Mouse (Mus musculus) lung, embryonic 14.5 days (tissue): ENCODE measurements at regions not wholly inside any gene's neighbourhood (a gene's known extent, or its start where the extent isn't known, plus 50 kb on each side); places are given as distances from the start of the nearest gene placed in this dataset.
A peak's percentile ranks its signal among the peaks of the same experiment; 100 is the strongest.

Experiments
- ATAC-seq: fragments of 200-750 bp; cut with Nextera tagmentation; 2 replicates; pipeline ENCODE4 v1.8.0; 2017; ENCODE audit warnings: mild to moderate bottlenecking, moderate TSS enrichment, moderate library complexity; ENCODE audit not compliant: insufficient read depth
- DNase-seq: peaks from one replicate; pipeline ENCODE4 v3.0.0-alpha.2; 2015
- H3K27ac ChIP-seq: fragments of 300-500 bp; sonication (generic); 2 replicates; pipeline ENCODE4 v1.5.1; 2014; ENCODE audit warnings: low read depth, mild to moderate bottlenecking, moderate library complexity
- H3K27me3 ChIP-seq: fragments of 300-500 bp; sonication (generic); 2 replicates; pipeline ENCODE4 v1.6.1; 2014; ENCODE audit warnings: low read length, control low read depth; ENCODE audit not compliant: insufficient read depth
- H3K36me3 ChIP-seq: fragments of 300-500 bp; sonication (generic); 2 replicates; pipeline ENCODE4 v1.6.1; 2014; ENCODE audit warnings: control low read depth; ENCODE audit not compliant: insufficient read depth
- H3K4me1 ChIP-seq: fragments of 300-500 bp; sonication (generic); 2 replicates; pipeline ENCODE4 v1.6.1; 2014; ENCODE audit warnings: antibody characterized with exemption, control low read depth; ENCODE audit not compliant: insufficient read depth
- H3K4me2 ChIP-seq: fragments of 300-500 bp; sonication (generic); 2 replicates; pipeline ENCODE4 v1.6.1; 2014; ENCODE audit warnings: mild to moderate bottlenecking
- H3K4me3 ChIP-seq: fragments of 300-500 bp; sonication (generic); 2 replicates; pipeline ENCODE4 v1.5.1; 2014; ENCODE audit warnings: low read depth, low read length
- H3K9ac ChIP-seq: fragments of 300-500 bp; sonication (generic); 2 replicates; pipeline ENCODE4 v1.6.1; 2014
- H3K9me3 ChIP-seq: fragments of 300-500 bp; sonication (generic); 2 replicates; pipeline ENCODE4 v1.6.1; 2016; ENCODE audit warnings: low read depth, low read length, control low read depth
- CTCF ChIP-seq: IDR thresholded peaks from 2 replicates; pipeline ENCODE4 v1.5.1; 2016; ENCODE audit warnings: antibody characterized with exemption, low read depth
- WGBS: fragments of 180-500 bp; shearing (Covaris S2); extraction: QIAGEN DNeasy Blood & Tissue Kit; methylation state at CpG from one replicate; pipeline ENCODE4 v1.1.7; 2014; 5-methylcytosine and 5-hydroxymethylcytosine counted together

- ATAC-seq (no peak), DNase-seq (no peak)
- no peak overlapping the region for H3K4me3 ChIP-seq
- H3K27ac ChIP-seq, result no peak overlapping the region
- TF ChIP-seq CTCF, result 0 out of 2 replicates have a peak, but pooled peaks have one; percentile 4
- no peak overlapping the region for H3K4me2 ChIP-seq
- H3K9ac ChIP-seq, result no peak overlapping the region
- H3K27me3 ChIP-seq, result no peaks in the 10 kb centered on the region
- 81% methylated on average over 4 of the region's 4 CpGs for WGBS
- no peaks in the 10 kb centered on the region for H3K36me3 ChIP-seq
- H3K4me1 ChIP-seq, result no peaks in the 10 kb centered on the region
- no peaks in the 10 kb centered on the region for H3K9me3 ChIP-seq
Observed at GRCm38 (mm10) chr4:131135841-131136240, 191.7 kb downstream of the Matn1 start.

GRCm38 (mm10) chr4:131138891-131139290 is 194.7 kb downstream of the Matn1 start:
- no peaks in the 10 kb centered on the region for H3K4me1 ChIP-seq
- 79% methylated on average over 13 of the region's 13 CpGs for WGBS
- H3K4me2 ChIP-seq, result no peak overlapping the region
- H3K27ac ChIP-seq, result no peak overlapping the region
- H3K27me3 ChIP-seq, result no peaks in the 10 kb centered on the region
- ATAC-seq, result no peak
- no peaks in the 10 kb centered on the region for H3K9me3 ChIP-seq
- DNase-seq, result no peak
- no peak overlapping the region for H3K4me3 ChIP-seq
- no peak for TF ChIP-seq CTCF
- no peaks in the 10 kb centered on the region for H3K36me3 ChIP-seq
- no peak overlapping the region for H3K9ac ChIP-seq

DNA sequence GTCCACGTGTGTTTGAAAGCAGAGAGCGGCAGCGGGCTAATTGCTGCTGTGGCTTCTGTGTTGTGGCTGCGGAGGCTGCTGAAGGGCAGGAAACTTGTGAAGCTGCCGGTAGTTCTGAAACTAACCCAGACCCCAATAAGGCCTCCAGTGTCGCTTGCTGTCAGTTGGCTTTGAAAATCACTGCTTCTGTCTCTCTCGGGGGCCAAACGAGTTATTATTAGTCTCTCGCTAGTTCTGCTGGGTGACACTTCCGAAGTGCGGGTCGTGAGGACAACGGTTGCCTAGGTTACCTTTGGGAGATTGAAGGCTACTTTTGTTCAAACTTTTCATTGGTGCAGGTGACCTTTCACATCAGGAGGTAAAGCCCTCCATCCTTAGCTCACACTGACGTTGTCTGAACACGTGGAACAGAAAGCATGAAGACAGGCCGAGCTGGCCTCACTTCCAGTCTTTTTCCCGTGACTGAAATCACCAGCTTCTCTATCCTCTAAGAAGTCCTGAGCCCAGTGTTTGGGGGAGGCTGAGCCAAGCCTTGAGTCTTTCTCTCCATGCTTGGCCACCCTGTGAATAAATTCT is 197.8 kb downstream of the Matn1 start:
- H3K27me3 ChIP-seq, result no peaks in the 10 kb centered on the region
- no peak overlapping the region for H3K27ac ChIP-seq
- ATAC-seq, result no peak
- no peak for DNase-seq
- H3K36me3 ChIP-seq, result no peaks in the 10 kb centered on the region
- no peak for TF ChIP-seq CTCF
- no peak overlapping the region for H3K4me3 ChIP-seq
- 76% methylated on average over 17 of the region's 17 CpGs for WGBS
- H3K9me3 ChIP-seq, result no peaks in the 10 kb centered on the region
- no peak overlapping the region for H3K4me2 ChIP-seq
- H3K9ac ChIP-seq, result no peak overlapping the region
- no peaks in the 10 kb centered on the region for H3K4me1 ChIP-seq

GRCm38 (mm10) chr4:131145507-131145906 is 201.3 kb downstream of the Matn1 start:
- no peaks in the 10 kb centered on the region for H3K4me1 ChIP-seq
- no peak for DNase-seq
- no peak overlapping the region for H3K4me2 ChIP-seq
- H3K9ac ChIP-seq, result no peak overlapping the region
- H3K4me3 ChIP-seq, result no peak overlapping the region
- H3K36me3 ChIP-seq, result no peaks in the 10 kb centered on the region
- no peak for ATAC-seq
- no peaks in the 10 kb centered on the region for H3K27me3 ChIP-seq
- WGBS, result 58% methylated on average over 1 of the region's 1 CpGs
- no peaks in the 10 kb centered on the region for H3K9me3 ChIP-seq
- H3K27ac ChIP-seq, result no peak overlapping the region
- peak; percentile 59 for TF ChIP-seq CTCF

DNA sequence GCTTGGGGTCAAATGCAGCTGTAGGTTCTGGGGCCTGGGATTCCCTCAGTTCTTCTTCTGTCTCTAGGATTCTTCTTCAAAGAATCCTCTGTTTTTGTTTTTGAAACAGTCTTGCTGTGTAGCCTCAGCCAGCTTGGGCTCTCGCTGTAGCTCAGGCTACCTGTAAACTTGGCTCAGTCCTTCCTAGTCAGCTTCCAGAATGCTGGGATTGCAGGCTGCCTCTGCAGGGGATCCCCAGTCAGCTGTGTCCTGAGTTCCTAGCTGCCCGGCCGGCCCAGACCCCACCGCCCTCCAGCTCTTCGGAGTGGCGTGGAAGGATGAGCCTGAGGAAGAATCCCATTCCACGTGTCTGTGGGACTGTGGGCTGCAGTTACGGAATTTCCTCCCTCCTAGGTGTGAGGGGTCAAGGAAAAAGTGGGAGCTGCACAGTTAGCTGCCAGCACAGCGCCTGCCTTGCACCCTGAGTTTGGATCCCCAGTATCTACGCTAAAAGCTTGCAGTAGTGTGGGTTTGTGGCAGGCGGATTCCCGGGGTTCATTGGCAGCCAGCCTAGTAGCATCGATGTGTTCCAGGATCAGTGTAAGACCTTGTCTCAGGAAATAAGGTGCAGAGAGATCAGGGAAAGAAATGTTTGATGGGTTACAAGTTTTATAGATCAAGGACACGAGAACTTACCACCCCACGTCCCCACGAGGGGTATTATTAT is 204.0 kb downstream of the Matn1 start:
- DNase-seq (no peak), ATAC-seq (no peak)
- 57% methylated on average over 16 of the region's 16 CpGs for WGBS
- no peak overlapping the region for H3K4me3 ChIP-seq
- no peaks in the 10 kb centered on the region for H3K9me3 ChIP-seq
- H3K9ac ChIP-seq, result no peak overlapping the region
- TF ChIP-seq CTCF, result no peak
- no peak overlapping the region for H3K4me2 ChIP-seq
- no peak overlapping the region for H3K27ac ChIP-seq
- no peaks in the 10 kb centered on the region for H3K27me3 ChIP-seq
- H3K4me1 ChIP-seq, result no peaks in the 10 kb centered on the region
- H3K36me3 ChIP-seq, result no peaks in the 10 kb centered on the region

DNA sequence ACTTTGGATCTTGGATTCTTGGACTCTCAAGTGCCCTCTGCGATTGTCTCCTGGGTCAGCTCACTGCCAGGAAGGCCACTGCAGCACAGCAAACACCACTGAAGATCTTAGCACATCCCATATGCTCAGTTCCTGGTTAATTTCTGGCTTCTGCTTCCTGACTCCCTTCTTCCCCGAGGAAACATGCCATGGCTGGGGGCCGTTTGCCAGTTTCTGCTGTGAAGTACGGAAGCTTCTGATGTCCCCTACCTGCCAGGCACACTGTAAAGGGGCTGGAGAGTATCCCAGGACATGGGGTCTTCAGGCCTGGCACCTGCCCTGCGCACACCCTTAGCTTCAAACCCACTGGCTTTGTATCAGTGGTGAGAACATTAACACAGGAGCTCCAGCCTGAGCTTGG is 205.3 kb downstream of the Matn1 start:
- Histone ChIP-seq H3K27me3 (no peaks in the 10 kb centered on the region), H3K4me2 (no peak overlapping the region), H3K36me3 (no peaks in the 10 kb centered on the region), H3K4me1 (no peaks in the 10 kb centered on the region), H3K4me3 (no peak overlapping the region), H3K9me3 (no peaks in the 10 kb centered on the region), H3K27ac (no peak overlapping the region), H3K9ac (no peak overlapping the region)
- DNase-seq (no peak), ATAC-seq (no peak)
- no peak for TF ChIP-seq CTCF
- WGBS, result 72% methylated on average over 5 of the region's 5 CpGs

DNA sequence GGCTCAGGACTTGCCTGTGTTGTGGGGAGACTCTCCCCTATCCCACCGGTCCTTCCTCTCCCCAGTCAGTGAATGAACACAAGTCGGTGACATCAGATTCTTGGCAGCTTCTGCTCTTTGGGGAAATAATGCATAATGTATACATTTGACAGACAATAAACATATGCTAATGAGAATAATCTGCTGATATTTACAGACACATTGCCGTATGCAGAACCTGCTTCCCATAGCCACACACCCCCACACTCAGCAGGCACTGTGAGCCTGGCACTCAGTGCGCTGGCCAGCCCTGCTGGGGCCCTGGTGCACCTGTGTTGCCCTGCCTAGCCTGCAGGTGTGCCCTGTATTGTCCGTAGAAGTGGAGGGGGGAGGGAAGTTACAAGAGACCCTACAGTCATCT is 215.5 kb downstream of the Matn1 start:
- DNase-seq (no peak), ATAC-seq (no peak)
- Histone ChIP-seq H3K27ac (no peak overlapping the region), H3K9ac (no peak overlapping the region), H3K4me3 (no peak overlapping the region), H3K4me1 (no peaks in the 10 kb centered on the region), H3K36me3 (no peaks in the 10 kb centered on the region), H3K4me2 (no peak overlapping the region), H3K9me3 (no peaks in the 10 kb centered on the region), H3K27me3 (no peaks in the 10 kb centered on the region)
- TF ChIP-seq CTCF, result no peak
- WGBS, result 31% methylated on average over 5 of the region's 5 CpGs
